Mouse (Mus musculus): ENCODE data around the gene Arhgap23. TPM values are rescaled to one million over a fixed set of nuclear protein-coding genes. Genes with fewer than 3 reads are reported as not detected.

Gene Arhgap23
- polyA plus RNA-seq, 1 experiment: 5.7 TPM

GRCm38 (mm10) chr11:97539622-97540021, 124.3 kb downstream of the Arhgap23 start:
- WGBS: 70% methylated on average over 5 of the region's 5 CpGs
- no peak for DNase-seq (ENCODE audit: low read depth, low spot score)

GRCm38 (mm10) chr11:97540136-97540535, 124.8 kb downstream of the Arhgap23 start:
- no peak for DNase-seq (ENCODE audit: low read depth, low spot score)
- WGBS: 55% methylated on average over 3 of the region's 3 CpGs

- WGBS: 23% methylated on average over 3 of the region's 3 CpGs
- no peak for DNase-seq (ENCODE audit: low read depth, low spot score)
Measured at GRCm38 (mm10) chr11:97540604-97541003, 125.3 kb downstream of the Arhgap23 start.

GRCm38 (mm10) chr11:97542171-97543150, 127.1 kb downstream of the Arhgap23 start:
- DNase-seq (ENCODE audit: low read depth, low spot score): no peak
- 74% methylated on average over 22 of the region's 22 CpGs for WGBS

DNA sequence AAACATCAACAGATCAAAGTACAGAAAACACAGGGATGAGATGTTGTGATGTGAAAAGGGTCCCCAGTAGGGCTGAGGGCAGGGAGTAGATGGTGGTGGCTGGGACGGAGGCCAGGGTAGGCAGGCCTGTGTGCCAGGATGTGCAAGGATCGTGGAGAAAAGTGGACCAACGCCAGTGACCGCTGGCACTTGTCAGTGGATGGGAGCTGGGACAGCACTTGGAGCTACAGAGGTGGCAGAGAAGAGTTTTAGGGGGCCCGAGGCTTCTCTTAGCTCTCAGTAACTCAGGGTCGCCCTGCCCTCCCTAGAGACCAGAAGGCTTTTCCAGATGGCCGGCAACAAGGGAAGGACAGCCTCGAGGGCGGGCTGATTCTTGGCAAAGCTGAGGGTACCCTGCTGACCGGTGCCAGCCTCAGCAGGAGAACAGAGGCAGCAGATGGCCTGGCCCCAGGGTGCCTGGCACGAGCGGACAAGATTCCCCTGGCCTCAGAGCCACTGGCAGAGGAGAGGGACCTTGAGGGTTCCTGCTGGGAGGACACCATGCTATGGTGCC, 127.9 kb downstream of the Arhgap23 start:
- no peak for DNase-seq (ENCODE audit: low read depth, low spot score)
- WGBS: 70% methylated on average over 12 of the region's 12 CpGs

GRCm38 (mm10) chr11:97543883-97544282, 128.6 kb downstream of the Arhgap23 start:
- 77% methylated on average over 9 of the region's 9 CpGs for WGBS
- no peak for DNase-seq (ENCODE audit: low read depth, low spot score)

- WGBS: 6% methylated on average over 26 of the region's 26 CpGs
Measured at GRCm38 (mm10) chr11:97545808-97546560, 130.7 kb downstream of the Arhgap23 start.

DNA sequence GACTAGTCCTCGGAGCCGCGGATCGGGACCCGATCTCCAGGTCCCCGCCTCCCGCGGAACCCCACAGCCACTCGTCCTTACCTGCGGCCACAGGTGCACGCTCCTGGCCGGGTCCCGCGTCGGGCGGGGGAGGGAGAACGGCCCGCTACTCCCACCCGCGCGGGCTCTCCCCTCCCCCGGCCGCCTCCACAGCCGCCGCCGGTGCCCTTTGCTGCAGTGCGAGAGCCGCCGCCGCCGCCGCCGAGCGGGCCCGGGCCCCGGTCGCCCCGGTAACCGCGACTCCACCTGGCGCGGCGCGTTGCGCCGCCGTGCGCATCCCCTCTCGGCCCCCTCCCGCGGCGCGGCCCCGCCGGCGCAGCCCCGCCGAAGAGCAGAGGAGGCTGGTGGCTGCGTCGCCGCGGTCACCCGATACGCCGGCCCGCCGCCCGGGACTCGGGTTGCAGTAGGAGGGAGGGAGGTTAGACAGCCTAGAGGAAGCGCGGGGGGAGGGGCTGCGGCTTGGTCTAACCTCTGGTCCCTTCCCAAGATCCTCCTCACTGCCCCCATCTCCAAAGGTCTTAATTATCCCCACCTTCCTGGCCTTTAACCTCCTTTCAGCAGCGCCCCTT, 131.6 kb downstream of the Arhgap23 start:
- no peak for DNase-seq (ENCODE audit: low read depth, low spot score)
- WGBS: 2% methylated on average over 68 of the region's 73 CpGs

More at GRCm38 (mm10) chr11:97545808-97546560, 130.7 kb downstream of the Arhgap23 start:
- no peak for DNase-seq (ENCODE audit: low read depth, low spot score)

DNA sequence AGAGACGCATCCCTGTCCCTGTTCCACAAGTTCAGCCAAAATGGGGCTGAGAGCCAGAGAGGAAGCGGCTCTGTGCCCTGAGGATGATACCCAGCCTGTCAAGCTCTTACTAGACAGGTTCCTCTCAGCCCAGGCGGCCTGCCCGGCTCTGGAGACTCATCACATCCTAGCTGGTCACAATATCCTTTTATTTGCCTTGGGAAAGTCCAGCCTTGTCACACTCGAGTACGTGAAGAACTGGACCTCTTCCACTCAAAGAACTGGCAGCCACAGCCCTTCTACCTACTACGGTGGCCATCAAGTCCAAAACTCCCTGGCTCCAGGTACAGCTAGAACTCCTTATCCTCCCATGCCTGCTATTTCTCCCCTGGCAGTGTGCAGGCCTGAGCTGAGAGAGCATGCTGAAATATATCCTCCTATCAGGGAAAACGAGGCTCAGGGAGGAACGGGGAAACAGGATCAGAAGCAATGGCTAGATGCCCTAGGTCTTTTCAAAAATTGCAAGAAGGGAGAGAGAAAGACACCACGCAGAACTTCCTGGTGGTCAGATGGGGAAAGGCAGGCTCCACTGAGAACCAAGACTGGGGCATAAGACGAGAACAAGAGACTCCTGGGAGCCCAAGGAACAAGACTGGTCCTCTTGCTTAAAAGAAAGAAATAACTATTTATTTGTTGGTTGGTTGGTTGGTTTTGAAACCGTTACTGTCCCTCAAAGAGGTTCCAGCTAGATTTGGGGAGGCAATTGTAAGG, 132.8 kb downstream of the Arhgap23 start:
- WGBS: 56% methylated on average over 12 of the region's 12 CpGs
- DNase-seq (ENCODE audit: low read depth, low spot score): no peak

DNA sequence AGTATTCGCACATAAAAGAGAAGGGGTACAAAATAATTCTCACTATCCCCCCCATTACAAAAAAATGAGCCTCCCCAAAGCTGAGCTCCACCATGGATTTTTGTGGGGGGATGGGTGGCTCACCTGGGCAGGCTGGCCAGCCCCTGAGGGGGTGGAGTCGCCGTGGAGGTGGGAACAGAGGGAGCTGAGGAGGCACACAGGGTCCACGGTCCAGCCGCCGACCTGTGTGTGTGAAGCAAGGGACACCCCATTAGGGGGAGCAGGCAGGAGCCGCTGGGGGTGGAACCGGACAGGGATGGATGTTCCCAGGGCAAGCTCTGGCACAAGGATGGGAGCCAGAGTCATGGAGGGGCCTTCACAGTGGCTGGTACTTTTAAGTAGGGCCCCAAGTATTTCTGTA, 133.4 kb downstream of the Arhgap23 start:
- WGBS: 37% methylated on average over 8 of the region's 8 CpGs
- DNase-seq (ENCODE audit: low read depth, low spot score): no peak

Other genes starting within 250 kb of the Arhgap23 start
- 30.8 and 41.2 TPM in 2 replicates for gene Kpnb1, start 227.7 kb upstream of the Arhgap23 start, polyA plus RNA-seq (2012; rRNA removed)
- gene Npepps, start 134.9 kb upstream of the Arhgap23 start, polyA plus RNA-seq (2012; rRNA removed): 33.8 and 48.1 TPM in 2 replicates
- 16.5 and 17.5 TPM in 2 replicates for gene Mrpl45, start 99.8 kb upstream of the Arhgap23 start, polyA plus RNA-seq (2012; rRNA removed)
- gene Gpr179, start 63.5 kb upstream of the Arhgap23 start, polyA plus RNA-seq (2012; rRNA removed): 0.06 and 0.11 TPM in 2 replicates
- 4.3 and 6.2 TPM in 2 replicates for gene Socs7, start 53.0 kb upstream of the Arhgap23 start, polyA plus RNA-seq (2012; rRNA removed)
- not detected in 2 replicates for gene 4933428G20Rik, start 84.8 kb downstream of the Arhgap23 start, polyA plus RNA-seq (2012; rRNA removed)
- 0.14 and 0.19 TPM in 2 replicates for gene Srcin1, start 160.7 kb downstream of the Arhgap23 start, polyA plus RNA-seq (2012; rRNA removed)
- gene Epop, start 214.2 kb downstream of the Arhgap23 start, polyA plus RNA-seq (2012; rRNA removed): 1.2 and 1.5 TPM in 2 replicates
- 15.8 and 23.9 TPM in 2 replicates for gene Mllt6, start 247.9 kb downstream of the Arhgap23 start, polyA plus RNA-seq (2012; rRNA removed)